ENCODE assay signal across 8 mouse cellular contexts in genomic region chr11:106762139-106762799, GRCm38 (mm10). TPM values are rescaled to one million over a fixed set of nuclear protein-coding genes. Genes with fewer than 3 reads are reported as not detected.
DNase-seq lines count a peak whose midpoint lies in the region; ATAC-seq and TF ChIP-seq lines count a peak whose summit lies in the region.

No protein-coding gene starts in this region.

- H3K27ac ChIP-seq in forebrain, embryonic 10.5 days, result peak overlapping the region; percentile 53
- no peak overlapping the region for H3K27ac ChIP-seq in forebrain, postnatal 0 days (ENCODE audit: low read depth, low read length)
- peak overlapping the region; percentile 88 for H3K27ac ChIP-seq in heart, embryonic 16.5 days (ENCODE audit: low read length)
- H3K27ac ChIP-seq in liver, embryonic 12.5 days, result peak overlapping the region; percentile 64
- H3K27ac ChIP-seq in neural tube, embryonic 15.5 days (replicated peaks), result no peak overlapping the region

- H3K4me2 ChIP-seq in forebrain, postnatal 0 days (ENCODE audit: low read depth), result no peak overlapping the region
- no peak overlapping the region for H3K4me2 ChIP-seq in heart, embryonic 16.5 days (ENCODE audit: low read depth, low read length)
- no peak overlapping the region for H3K4me2 ChIP-seq in liver, embryonic 12.5 days
- H3K4me2 ChIP-seq in neural tube, embryonic 15.5 days, result no peak overlapping the region

- no peak for DNase-seq in forebrain, embryonic 10.5 days (ENCODE audit: extremely low spot score, low spot score)
- DNase-seq in forebrain, postnatal 0 days, result no peak
- DNase-seq in R1 (ENCODE audit: low read depth, low spot score), result peak; percentile 75
- DNase-seq in spleen, adult 18-20 months, result peak; percentile 71 to 75

- peaks cover 31% of the 10 kb centered on the region for H3K36me3 ChIP-seq in forebrain, embryonic 10.5 days (replicated peaks)
- H3K36me3 ChIP-seq in forebrain, postnatal 0 days (ENCODE audit: insufficient read depth), result peaks cover 8% of the 10 kb centered on the region
- peaks cover 9% of the 10 kb centered on the region for H3K36me3 ChIP-seq in heart, embryonic 16.5 days (ENCODE audit: control insufficient read depth, insufficient read depth)
- peaks cover 26% of the 10 kb centered on the region for H3K36me3 ChIP-seq in liver, embryonic 12.5 days
- peaks cover 11% of the 10 kb centered on the region for H3K36me3 ChIP-seq in neural tube, embryonic 15.5 days

- peaks cover 11% of the 10 kb centered on the region for H3K4me1 ChIP-seq in forebrain, embryonic 10.5 days
- no peaks in the 10 kb centered on the region for H3K4me1 ChIP-seq in forebrain, postnatal 0 days (ENCODE audit: insufficient read depth)
- H3K4me1 ChIP-seq in heart, embryonic 16.5 days (ENCODE audit: control insufficient read depth, insufficient read depth, low read length), result peaks cover 22% of the 10 kb centered on the region
- peaks cover 40% of the 10 kb centered on the region for H3K4me1 ChIP-seq in liver, embryonic 12.5 days
- no peaks in the 10 kb centered on the region for H3K4me1 ChIP-seq in neural tube, embryonic 15.5 days

- WGBS in forebrain, embryonic 10.5 days, result 64% methylated on average over 5 of the region's 5 CpGs
- WGBS in forebrain, postnatal 0 days, result 72% methylated on average over 5 of the region's 5 CpGs
- WGBS in heart, embryonic 16.5 days, result 14% methylated on average over 5 of the region's 5 CpGs
- 15% methylated on average over 5 of the region's 5 CpGs for WGBS in liver, embryonic 12.5 days (ENCODE audit: insufficient replicate concordance)
- WGBS in neural tube, embryonic 15.5 days, result 57% methylated on average over 5 of the region's 5 CpGs

- no peak for ATAC-seq in forebrain, postnatal 0 days
- peak; percentile 63 for ATAC-seq in heart, embryonic 16.5 days (replicated peaks; ENCODE audit: extremely low read depth, insufficient read depth, low FRiP score)
- ATAC-seq in liver, embryonic 12.5 days, result peak; percentile 50; the same call in 1 of the 2 replicates
- ATAC-seq in cerebellum, adult (ENCODE audit: insufficient number of reproducible peaks, low FRiP score, low TSS enrichment), result no peak
- no peak for ATAC-seq in neural tube, embryonic 15.5 days (ENCODE audit: low FRiP score)

- no peaks in the 10 kb centered on the region for H3K9me3 ChIP-seq in forebrain, embryonic 10.5 days
- H3K9me3 ChIP-seq in forebrain, postnatal 0 days (ENCODE audit: low read length), result no peaks in the 10 kb centered on the region
- no peaks in the 10 kb centered on the region for H3K9me3 ChIP-seq in heart, embryonic 16.5 days (replicated peaks; ENCODE audit: control insufficient read depth, low read length)
- H3K9me3 ChIP-seq in liver, embryonic 12.5 days (replicated peaks), result no peaks in the 10 kb centered on the region
- no peaks in the 10 kb centered on the region for H3K9me3 ChIP-seq in neural tube, embryonic 15.5 days (replicated peaks)

- TF ChIP-seq CTCF in forebrain, postnatal 0 days (IDR thresholded peaks at IDR 0.05; ENCODE audit: low read depth), result no peak

- no peaks in the 10 kb centered on the region for H3K27me3 ChIP-seq in forebrain, embryonic 10.5 days (ENCODE audit: poor library complexity, severe bottlenecking)
- H3K27me3 ChIP-seq in forebrain, postnatal 0 days (ENCODE audit: insufficient read depth, low read length), result no peaks in the 10 kb centered on the region
- H3K27me3 ChIP-seq in heart, embryonic 16.5 days (ENCODE audit: control insufficient read depth, insufficient read depth, low read length), result no peaks in the 10 kb centered on the region
- H3K27me3 ChIP-seq in liver, embryonic 12.5 days (replicated peaks), result no peaks in the 10 kb centered on the region
- H3K27me3 ChIP-seq in neural tube, embryonic 15.5 days (replicated peaks), result no peaks in the 10 kb centered on the region

- no peak overlapping the region for H3K9ac ChIP-seq in forebrain, postnatal 0 days
- H3K9ac ChIP-seq in heart, embryonic 16.5 days (ENCODE audit: low read length), result peak overlapping the region; percentile 31; the same call in 1 of the 2 replicates
- H3K9ac ChIP-seq in liver, embryonic 12.5 days, result no peak overlapping the region
- no peak overlapping the region for H3K9ac ChIP-seq in neural tube, embryonic 15.5 days (replicated peaks)

- no peak overlapping the region for H3K4me3 ChIP-seq in forebrain, embryonic 10.5 days
- H3K4me3 ChIP-seq in forebrain, postnatal 0 days (ENCODE audit: low read depth, low read length), result no peak overlapping the region
- no peak overlapping the region for H3K4me3 ChIP-seq in heart, embryonic 16.5 days (ENCODE audit: low read length)
- no peak overlapping the region for H3K4me3 ChIP-seq in liver, embryonic 12.5 days
- no peak overlapping the region for H3K4me3 ChIP-seq in neural tube, embryonic 15.5 days (replicated peaks)

RNA-seq across cellular contexts. Expression of gene Milr1, which starts 11.2 kb away (rescaled TPM):
- 0.81 and 1.00 TPM in 2 replicates for polyA plus RNA-seq in forebrain, embryonic 10.5 days (2016; fragmentation: Nextera tagmentation; extraction: Ambion mirVana)
- total RNA-seq in forebrain, postnatal 0 days (2014; rRNA removed), result 1.5 TPM in 1 of 2 replicates, not detected in the other
- polyA plus RNA-seq in forebrain, postnatal 0 days (2015; fragmentation: Nextera tagmentation; extraction: Ambion mirVana), result 0.55 and 1.0 TPM in 2 replicates
- 1.8 and 2.2 TPM in 2 replicates for polyA plus RNA-seq in heart, embryonic 16.5 days (2015; fragmentation: Nextera tagmentation; extraction: Ambion mirVana)
- 2.2 and 2.7 TPM in 2 replicates for polyA plus RNA-seq in liver, embryonic 12.5 days (2016; fragmentation: Nextera tagmentation; extraction: Ambion mirVana)
- polyA plus RNA-seq in neural tube, embryonic 15.5 days (2015; fragmentation: Nextera tagmentation; extraction: Ambion mirVana), result 0.46 and 3.5 TPM in 2 replicates

RNA-seq across cellular contexts. Expression of gene Pecam1, which starts 11.8 kb away (rescaled TPM):
- 16.0 and 16.9 TPM in 2 replicates for polyA plus RNA-seq in forebrain, embryonic 10.5 days (2016; fragmentation: Nextera tagmentation; extraction: Ambion mirVana)
- 14.4 and 22.4 TPM in 2 replicates for total RNA-seq in forebrain, postnatal 0 days (2014; rRNA removed)
- polyA plus RNA-seq in forebrain, postnatal 0 days (2015; fragmentation: Nextera tagmentation; extraction: Ambion mirVana), result 10.6 and 11.4 TPM in 2 replicates
- 80.4 and 87.7 TPM in 2 replicates for polyA plus RNA-seq in heart, embryonic 16.5 days (2015; fragmentation: Nextera tagmentation; extraction: Ambion mirVana)
- polyA plus RNA-seq in liver, embryonic 12.5 days (2016; fragmentation: Nextera tagmentation; extraction: Ambion mirVana), result 10.7 and 12.3 TPM in 2 replicates
- polyA plus RNA-seq in neural tube, embryonic 15.5 days (2015; fragmentation: Nextera tagmentation; extraction: Ambion mirVana), result 14.4 and 27.3 TPM in 2 replicates

RNA-seq across cellular contexts. Expression of gene Polg2, which starts 17.1 kb away (rescaled TPM):
- 10.1 and 10.9 TPM in 2 replicates for polyA plus RNA-seq in forebrain, embryonic 10.5 days (2016; fragmentation: Nextera tagmentation; extraction: Ambion mirVana)
- 9.5 and 10.5 TPM in 2 replicates for total RNA-seq in forebrain, postnatal 0 days (2014; rRNA removed)
- 10.0 and 11.3 TPM in 2 replicates for polyA plus RNA-seq in forebrain, postnatal 0 days (2015; fragmentation: Nextera tagmentation; extraction: Ambion mirVana)
- polyA plus RNA-seq in heart, embryonic 16.5 days (2015; fragmentation: Nextera tagmentation; extraction: Ambion mirVana), result 6.4 and 7.8 TPM in 2 replicates
- 7.0 and 7.3 TPM in 2 replicates for polyA plus RNA-seq in liver, embryonic 12.5 days (2016; fragmentation: Nextera tagmentation; extraction: Ambion mirVana)
- polyA plus RNA-seq in neural tube, embryonic 15.5 days (2015; fragmentation: Nextera tagmentation; extraction: Ambion mirVana), result 9.1 and 11.5 TPM in 2 replicates

RNA-seq across cellular contexts. Expression of gene Ddx5, which starts 26.7 kb away (rescaled TPM):
- polyA plus RNA-seq in forebrain, embryonic 10.5 days (2016; fragmentation: Nextera tagmentation; extraction: Ambion mirVana), result 311 and 330 TPM in 2 replicates
- 462 and 530 TPM in 2 replicates for total RNA-seq in forebrain, postnatal 0 days (2014; rRNA removed)
- 274 and 306 TPM in 2 replicates for polyA plus RNA-seq in forebrain, postnatal 0 days (2015; fragmentation: Nextera tagmentation; extraction: Ambion mirVana)
- 213 and 237 TPM in 2 replicates for polyA plus RNA-seq in heart, embryonic 16.5 days (2015; fragmentation: Nextera tagmentation; extraction: Ambion mirVana)
- polyA plus RNA-seq in liver, embryonic 12.5 days (2016; fragmentation: Nextera tagmentation; extraction: Ambion mirVana), result 174 and 177 TPM in 2 replicates
- polyA plus RNA-seq in neural tube, embryonic 15.5 days (2015; fragmentation: Nextera tagmentation; extraction: Ambion mirVana), result 337 and 338 TPM in 2 replicates

RNA-seq across cellular contexts. Expression of gene Cep95, which starts 26.8 kb away (rescaled TPM):
- 18.7 and 20.0 TPM in 2 replicates for polyA plus RNA-seq in forebrain, embryonic 10.5 days (2016; fragmentation: Nextera tagmentation; extraction: Ambion mirVana)
- total RNA-seq in forebrain, postnatal 0 days (2014; rRNA removed), result 13.8 and 15.8 TPM in 2 replicates
- polyA plus RNA-seq in forebrain, postnatal 0 days (2015; fragmentation: Nextera tagmentation; extraction: Ambion mirVana), result 4.7 and 6.9 TPM in 2 replicates
- polyA plus RNA-seq in heart, embryonic 16.5 days (2015; fragmentation: Nextera tagmentation; extraction: Ambion mirVana), result 14.2 and 15.1 TPM in 2 replicates
- 12.6 and 12.7 TPM in 2 replicates for polyA plus RNA-seq in liver, embryonic 12.5 days (2016; fragmentation: Nextera tagmentation; extraction: Ambion mirVana)
- 15.1 and 16.3 TPM in 2 replicates for polyA plus RNA-seq in neural tube, embryonic 15.5 days (2015; fragmentation: Nextera tagmentation; extraction: Ambion mirVana)

Comparison
In these comparisons a context has a peak if more than half of its experiments do, and no peak if none do; other contexts are left out.
1. H3K27ac ChIP-seq: peak in forebrain, embryonic 10.5 days (single experiment), heart, embryonic 16.5 days (single experiment) and liver, embryonic 12.5 days (single experiment); none in forebrain, postnatal 0 days (single experiment) and neural tube, embryonic 15.5 days (single experiment).
2. DNase-seq: peak in R1 (single experiment) and spleen, adult 18-20 months (2 of 2); none in forebrain, embryonic 10.5 days (single experiment) and forebrain, postnatal 0 days (single experiment).
3. ATAC-seq: peak in heart, embryonic 16.5 days (single experiment) and liver, embryonic 12.5 days (single experiment); none in forebrain, postnatal 0 days (single experiment), cerebellum, adult (single experiment) and neural tube, embryonic 15.5 days (single experiment).